ENCODE assay signal across 19 mouse cellular contexts in the genomic region with DNA sequence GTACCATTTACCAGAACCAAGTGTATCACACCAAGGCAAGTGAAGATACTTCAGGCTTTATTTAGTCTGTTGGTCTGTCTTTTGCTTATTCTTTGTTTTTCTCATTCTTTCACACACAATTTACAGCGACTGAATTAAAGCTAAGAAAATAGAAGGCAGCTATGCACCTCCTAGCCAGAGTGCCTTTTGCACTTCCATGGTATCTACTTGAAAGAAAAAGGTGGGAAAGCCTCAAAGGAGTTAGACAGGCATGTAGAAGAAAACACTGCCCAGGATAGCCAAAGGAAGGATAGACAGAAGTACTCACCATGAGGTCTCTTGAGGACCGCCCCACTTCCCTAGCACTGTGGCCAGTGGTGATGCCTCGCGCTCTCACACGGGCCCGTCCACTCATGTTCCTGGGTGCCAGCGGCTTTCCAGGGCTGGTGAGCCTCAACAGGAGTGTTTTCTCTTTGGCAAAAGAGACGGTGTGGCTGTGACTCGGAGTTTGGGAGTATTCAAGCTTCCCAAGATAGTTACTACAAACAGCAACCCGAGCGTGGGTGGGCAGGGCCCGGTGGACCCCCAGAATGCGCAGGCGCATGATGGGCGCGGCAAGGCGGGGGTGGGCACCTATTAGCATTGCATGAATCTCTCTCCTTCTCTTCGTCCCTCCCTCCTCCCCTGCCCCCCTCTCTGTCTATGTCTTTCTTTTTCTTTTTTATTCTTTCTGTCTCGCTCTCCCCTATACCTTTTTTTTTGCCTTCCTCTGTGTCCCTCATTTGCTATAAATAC. TPM values are rescaled to one million over a fixed set of nuclear protein-coding genes. Genes with fewer than 3 reads are reported as not detected.
"Had no signal": no experiment of that assay in that cellular context is flagged by ENCODE, and none has a peak within 500 bp of the region (broad histone marks: within the 10 kb centered on the region; RNA-seq: fewer than 3 reads in every experiment).

Piwil4 (minus strand) TSS at position 583 of the 774 bp plus-strand sequence.

- H3K4me1 ChIP-seq: lung, embryonic 15.5 days; megakaryocyte, embryonic 14.5 days; midbrain, embryonic 13.5 days; midbrain, embryonic 15.5 days; neural tube, embryonic 12.5 days; stomach, embryonic 15.5 days had no signal

- H3K27me3 ChIP-seq: liver, embryonic 15.5 days; lung, embryonic 15.5 days; midbrain, embryonic 13.5 days; midbrain, embryonic 15.5 days; neural tube, embryonic 12.5 days; stomach, embryonic 15.5 days had no signal

- H3K4me3 ChIP-seq: liver, embryonic 15.5 days; lung, embryonic 15.5 days; megakaryocyte, embryonic 14.5 days; midbrain, embryonic 13.5 days; midbrain, embryonic 15.5 days; neural tube, embryonic 12.5 days; stomach, embryonic 15.5 days had no signal

- DNase-seq: liver, postnatal 0 days; lung, adult 2 months; lung, postnatal 14 days; lung, postnatal 36 days; right cerebral cortex, postnatal 14 days; thymus, adult 2 months; thymus, postnatal 36 days had no signal

- H3K27ac ChIP-seq: liver, embryonic 15.5 days; lung, embryonic 15.5 days; macrophage; midbrain, embryonic 13.5 days; midbrain, embryonic 15.5 days; neural tube, embryonic 12.5 days; stomach, embryonic 15.5 days; stomach, postnatal 0 days had no signal

- H3K36me3 ChIP-seq: liver, embryonic 15.5 days; lung, embryonic 15.5 days; midbrain, embryonic 13.5 days; midbrain, embryonic 15.5 days; neural tube, embryonic 12.5 days; stomach, embryonic 15.5 days had no signal

- ATAC-seq: liver, postnatal 0 days; midbrain, embryonic 13.5 days; midbrain, embryonic 15.5 days had no signal

- H3K9me3 ChIP-seq: liver, embryonic 15.5 days; lung, embryonic 15.5 days; megakaryocyte, embryonic 14.5 days; midbrain, embryonic 13.5 days; midbrain, embryonic 15.5 days; neural tube, embryonic 12.5 days; stomach, embryonic 15.5 days had no signal

RNA-seq across cellular contexts. Expression of gene Piwil4, which starts in this region (rescaled TPM):
- total RNA-seq: megakaryocyte progenitor cell, adult 5-6 weeks; monocyte, adult 5-6 weeks; neutrophil, adult 5-6 weeks had no signal
